Mouse (Mus musculus) heart, adult 10 weeks (tissue): ENCODE results near the gene Tmem95. TPM values are rescaled to one million over a fixed set of nuclear protein-coding genes. Genes with fewer than 3 reads are reported as not detected.

Experiments
- polyA plus RNA-seq: library from polyadenylated mRNA; stranded (reverse); fragments of 350-450 nt; fragmentation: Illumina TruSeq; extraction: RNeasy Lipid Tissue Mini Kit (QIAGEN cat#74804); gene quantifications from one replicate; pipeline ENCODE4 v1.2.3, GENCODE M21; 2014; ENCODE audit warnings: low read depth, low replicate concordance

Gene Tmem95
- polyA plus RNA-seq, result not detected

DNA sequence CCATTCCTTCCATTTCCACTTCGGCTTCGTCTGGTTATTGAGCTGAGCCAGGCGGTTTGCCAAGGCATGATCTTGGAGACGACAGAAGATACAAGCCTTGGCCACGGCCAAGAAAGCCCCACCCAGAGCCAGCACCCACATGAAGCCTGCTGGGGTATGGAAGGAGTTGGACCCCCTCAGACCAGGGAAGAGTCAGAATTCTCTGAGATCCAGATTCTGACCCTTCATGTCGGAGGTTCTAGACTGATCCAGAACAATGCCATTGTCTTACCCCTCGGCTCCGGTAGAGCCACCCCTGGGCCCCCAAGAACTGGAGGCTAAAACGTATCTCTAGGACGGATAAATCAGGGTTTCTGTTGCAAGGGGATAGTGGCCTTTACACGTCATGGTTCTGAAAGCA, at the start of gene Tmem95:
Tmem95 (minus strand) TSS at position 141 of the 400 bp plus-strand sequence.

DNA sequence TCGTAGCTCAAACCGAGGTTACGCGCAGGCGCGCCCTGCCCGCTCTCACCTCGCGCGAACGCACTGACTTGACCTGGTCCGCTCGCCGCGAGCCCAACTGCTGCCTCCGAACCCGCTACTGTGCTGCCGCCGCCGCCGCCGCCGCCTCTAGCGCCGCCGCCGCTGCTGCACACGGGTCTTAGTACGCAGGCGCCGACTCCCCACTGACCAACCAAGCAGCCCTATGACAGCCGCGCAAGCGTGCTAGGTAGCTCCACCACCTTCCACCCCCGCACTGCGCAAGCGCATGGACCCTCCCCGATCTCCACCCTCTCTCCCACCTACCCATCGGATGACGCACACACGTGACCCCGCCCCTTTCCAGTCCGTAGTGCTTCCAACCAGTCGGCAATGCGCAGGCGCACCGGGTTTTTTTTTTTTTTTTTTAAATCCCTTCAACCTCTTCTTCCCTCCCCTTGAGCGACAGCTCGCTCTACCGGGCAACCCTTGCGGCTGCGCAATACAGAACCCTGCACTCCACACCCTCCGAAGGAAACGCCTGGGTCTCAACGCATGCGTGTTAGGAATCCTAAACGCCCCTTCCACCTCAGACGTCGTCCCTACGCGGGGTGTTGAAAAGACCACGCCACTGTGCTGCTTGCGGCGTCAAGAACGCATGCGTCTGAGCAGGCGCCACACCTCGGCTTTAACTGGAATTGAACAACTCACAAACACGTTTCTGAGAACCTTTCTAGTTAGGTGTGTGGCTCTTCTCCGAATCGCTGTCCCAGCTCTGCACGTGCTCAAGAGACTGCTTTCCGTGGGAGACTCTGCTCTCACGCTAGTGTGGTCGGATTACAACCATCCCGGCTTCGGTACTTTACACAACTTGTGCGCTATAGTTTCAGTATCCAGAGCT, 43.5 kb upstream of the Tmem95 start, which contains the start of gene Eif5a:
Eif5a (minus strand) TSS at position 845 of the 898 bp plus-strand sequence.

DNA sequence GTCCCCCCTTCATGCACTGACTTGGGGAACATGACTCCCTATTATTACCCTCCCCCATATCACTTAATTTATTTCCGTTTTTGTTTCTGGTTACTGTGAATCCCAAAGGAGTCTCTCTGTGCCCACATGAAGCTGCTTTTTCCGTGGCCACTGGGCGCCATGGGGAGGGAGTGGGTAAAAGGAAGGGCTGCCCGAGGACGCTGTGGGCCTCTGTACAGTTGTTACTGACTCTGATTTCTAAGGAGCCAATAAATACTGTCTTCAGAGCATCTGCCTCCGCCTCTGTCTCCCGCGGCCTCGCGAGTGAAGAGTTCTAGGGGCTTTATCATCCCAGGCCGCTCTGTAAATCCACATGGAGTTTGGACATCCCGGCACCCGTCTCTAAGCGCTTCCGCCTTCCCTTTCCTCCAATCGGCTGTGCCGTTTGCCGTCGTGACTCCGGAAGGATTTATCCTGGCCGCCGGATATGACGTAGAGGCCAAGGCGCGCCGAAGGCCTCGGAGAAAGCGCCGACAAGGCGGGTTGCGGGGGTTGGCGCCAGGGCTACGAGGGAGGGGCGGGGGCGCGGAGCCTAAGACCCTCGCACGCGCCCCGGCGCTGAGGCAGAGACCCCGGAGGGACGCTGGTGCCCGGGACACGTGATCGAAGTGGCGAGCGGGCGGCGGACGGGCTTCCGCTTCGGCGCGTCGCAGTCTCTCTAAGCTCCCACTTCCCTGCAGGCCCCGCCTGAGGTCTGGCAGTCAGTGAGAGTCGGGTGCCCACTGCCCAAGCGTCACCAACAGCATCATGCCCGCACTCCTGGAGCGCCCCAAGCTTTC, 35.9 kb upstream of the Tmem95 start, which contains the start of gene Gps2:
Gps2 (plus strand) TSS at position 335 of the 818 bp plus-strand sequence.

DNA sequence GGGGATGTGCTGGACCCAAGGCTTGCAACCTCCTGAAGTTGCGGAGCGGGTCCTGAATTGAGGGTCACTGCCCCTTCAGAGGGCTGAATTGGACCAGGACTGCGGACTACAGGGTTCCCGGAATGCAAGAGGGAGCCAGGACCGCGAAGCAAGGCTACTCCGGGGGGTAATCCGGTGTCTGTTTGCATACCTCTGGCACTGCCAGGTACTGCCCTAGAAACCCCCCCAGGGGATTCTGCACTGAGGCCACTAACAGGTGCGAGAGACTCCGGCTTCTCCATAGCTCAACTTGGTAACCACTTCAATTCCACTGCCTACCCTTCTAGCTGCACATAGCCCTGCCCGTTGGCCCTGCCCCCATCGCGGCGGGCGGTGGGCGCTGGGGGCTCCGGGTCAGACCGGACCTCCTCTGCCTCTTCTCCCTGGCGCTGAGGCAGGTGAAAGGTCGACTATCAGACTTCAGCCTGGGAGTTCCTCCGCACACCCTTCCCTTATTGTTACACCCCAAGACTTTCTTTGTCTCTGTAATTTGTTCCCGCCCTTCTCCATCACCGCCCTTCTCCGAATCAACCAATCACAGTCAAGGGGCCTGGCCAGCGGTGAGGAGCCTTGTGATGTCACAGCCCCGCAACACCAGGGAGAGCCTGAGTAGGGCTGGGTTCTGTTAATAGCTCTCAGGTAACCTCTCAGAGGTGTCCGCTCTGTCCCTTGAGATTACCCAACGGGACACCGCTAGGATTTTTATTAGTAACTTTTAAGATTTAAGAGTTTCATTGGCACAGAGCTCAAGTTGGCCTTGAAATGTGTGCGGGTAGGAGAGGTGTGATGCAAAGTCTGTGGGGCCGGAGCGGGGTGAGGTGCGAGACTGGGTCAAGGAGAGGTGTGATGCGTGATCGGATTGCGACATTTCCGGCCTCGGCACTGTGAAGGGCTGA, 22.9 kb upstream of the Tmem95 start, which contains the start of the genes 2810408A11Rik and Neurl4:
2810408A11Rik (minus strand) TSS at position 517 of the 935 bp plus-strand sequence.
Neurl4 (plus strand) TSS at position 602 of the 935 bp plus-strand sequence.

DNA sequence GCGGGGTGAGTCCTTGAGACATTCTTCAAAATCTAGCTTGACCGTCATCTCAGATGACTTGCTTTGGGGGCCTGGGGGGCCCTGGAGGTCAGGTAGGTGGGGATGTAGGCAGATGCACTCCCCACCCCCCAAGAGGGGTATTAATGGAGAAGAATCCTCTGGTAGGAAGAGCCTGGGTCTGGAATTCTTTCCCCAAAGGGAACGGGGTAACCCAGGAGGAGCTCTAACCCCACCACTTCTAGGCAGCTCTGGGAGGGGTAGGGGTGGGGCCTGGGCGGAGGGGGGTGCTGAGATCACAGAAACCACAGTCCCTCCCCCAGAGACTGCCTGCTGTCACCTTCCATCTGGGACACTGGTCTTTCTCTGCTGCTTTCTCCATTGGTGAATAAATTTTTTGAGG, 17.5 kb upstream of the Tmem95 start, which contains the start of gene Acap1:
Acap1 (minus strand) TSS at position 249 of the 400 bp plus-strand sequence.

DNA sequence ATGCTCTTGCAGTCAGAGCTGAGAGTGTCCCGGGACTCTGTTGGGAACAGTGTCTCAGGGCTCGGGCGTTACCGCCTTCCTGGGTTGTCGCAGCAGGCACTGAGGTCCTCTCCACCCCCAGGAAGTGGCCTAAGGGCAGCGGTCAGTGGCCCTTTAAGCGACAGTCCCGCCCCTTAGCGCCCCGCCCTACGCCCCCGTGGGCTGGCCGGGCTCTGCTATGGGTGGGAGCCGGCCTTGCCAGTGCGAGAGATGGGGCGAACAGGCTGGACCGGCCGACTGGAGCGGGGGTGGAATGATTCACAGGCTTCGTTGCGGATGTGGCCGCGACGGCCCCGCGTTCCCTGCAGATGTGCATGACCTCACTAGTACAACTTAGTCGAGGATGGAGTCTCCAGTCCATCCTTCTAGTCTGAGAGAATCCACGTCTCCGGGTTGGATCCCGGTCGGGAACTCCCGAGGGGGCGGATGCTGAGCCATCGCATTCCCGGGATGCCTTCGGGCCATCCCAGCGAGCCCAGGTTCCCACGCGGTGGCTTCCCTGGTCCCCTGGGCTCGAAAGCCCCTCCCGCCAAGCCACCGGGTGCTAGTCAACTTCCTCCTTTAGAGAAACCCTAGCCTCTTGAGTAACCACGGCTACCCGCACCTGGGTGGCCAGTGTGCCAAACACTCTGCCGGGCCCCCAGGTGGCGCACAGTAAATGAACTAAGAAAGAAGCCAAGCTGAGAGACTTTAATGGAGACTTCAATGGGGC, 3.2 kb upstream of the Tmem95 start, which contains the start of gene Kctd11:
Kctd11 (minus strand) TSS at position 554 of the 751 bp plus-strand sequence.

DNA sequence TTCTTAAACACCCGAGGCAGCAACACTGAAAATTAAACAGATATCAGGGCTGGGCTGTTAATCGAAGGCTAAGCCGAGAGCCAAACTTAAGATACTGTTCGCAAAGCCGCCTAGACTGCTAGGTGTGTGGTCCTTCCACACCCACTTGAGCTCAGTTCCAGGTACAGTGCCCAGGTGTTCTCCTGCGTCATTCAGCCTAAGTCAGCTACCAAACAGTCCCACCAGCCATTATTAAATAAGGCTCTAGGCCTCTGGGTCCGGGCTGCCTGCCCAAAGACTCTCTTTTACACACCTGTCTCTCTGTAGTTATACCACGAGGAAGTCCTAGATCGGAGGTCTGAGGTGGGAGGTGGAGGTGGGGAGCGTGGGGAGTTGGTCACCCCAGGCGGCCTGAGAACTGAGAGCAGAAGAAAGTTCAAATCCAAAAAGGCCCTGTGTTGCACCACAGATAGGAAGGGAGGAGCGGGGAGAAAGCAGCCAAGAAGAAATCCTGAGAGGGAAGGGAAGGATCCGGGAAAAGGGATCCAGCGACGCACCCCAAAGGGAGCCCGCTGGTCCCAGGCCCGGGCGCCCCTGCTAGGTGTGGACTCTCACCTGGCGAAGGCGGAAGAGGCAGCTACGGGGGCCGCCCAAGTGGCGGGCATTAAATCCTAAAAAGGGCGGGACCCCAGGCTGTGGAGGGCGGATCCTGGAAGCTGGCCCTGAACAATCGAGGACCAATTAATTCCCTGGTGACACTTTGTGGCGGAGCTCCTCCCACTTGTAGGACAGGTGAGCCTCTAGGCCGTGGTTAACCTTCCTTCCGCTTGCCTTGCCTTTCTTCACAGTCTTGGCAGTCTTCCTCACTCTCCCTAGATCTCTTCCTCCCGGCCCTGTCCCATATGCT, 19.5 kb downstream of the Tmem95 start, which contains the start of gene Tnk1:
Tnk1 (minus strand) TSS at position 618 of the 886 bp plus-strand sequence.

DNA sequence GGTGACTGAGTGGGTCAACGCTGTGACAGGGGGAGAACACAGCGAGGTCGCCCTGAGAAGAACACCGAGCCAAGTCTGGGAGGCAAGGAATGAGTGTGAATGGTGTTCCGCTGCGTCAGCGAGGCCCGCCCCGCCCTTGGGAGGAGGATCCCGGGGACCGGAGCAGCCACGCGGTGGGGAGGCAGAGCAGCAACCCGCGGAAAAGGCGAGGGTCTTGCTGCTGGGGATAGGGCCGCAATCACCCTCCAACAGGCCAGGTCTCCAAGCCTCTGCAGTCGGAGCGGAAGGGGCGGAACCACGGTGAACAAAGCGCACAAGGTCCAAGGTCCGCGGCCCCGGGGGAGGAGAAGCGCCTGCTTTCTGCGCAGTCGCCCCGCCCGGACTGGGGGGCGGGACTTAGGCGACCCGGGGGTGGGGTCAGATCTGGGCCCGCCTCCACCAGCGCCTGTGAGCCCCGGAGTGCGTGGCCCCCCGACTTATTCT, 31.6 kb downstream of the Tmem95 start, which contains the start of gene Plscr3:
Plscr3 (plus strand) TSS at position 179 of the 483 bp plus-strand sequence.

DNA sequence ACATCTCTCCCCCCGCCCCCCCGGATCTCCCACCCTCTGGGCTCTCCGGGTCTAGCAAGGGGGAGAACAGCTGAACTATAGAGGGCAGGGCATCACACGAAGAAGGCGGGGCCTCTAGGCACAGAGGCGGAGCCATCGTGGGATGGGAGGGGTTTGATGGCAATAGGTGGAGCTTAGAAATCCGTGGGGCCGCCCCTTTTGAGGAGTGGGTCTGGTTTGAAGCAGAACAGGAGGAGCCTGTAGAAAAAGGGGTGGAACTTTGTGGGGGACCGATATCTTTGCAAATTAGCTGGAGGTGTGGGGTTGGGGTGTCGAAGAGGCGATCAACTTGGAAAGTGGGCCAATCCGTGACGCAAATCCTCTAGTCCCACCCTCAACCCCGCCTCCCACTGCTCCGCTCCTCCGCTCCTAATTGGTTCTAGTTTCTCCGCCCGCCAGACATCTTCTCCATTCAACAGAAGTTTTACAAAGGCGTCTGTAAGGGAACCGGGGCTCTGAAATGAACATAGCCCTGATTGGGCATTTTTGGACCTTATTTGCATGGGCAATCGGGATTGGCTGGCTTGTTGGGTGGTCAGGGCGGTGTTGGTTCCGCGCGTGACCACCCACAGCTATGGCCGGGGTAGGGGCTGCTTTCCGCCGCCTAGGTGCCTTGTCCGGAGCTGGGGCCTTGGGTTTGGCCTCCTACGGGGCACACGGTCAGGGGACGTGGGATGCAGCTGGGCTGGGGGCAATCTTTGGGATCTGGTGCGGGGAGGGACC, 39.7 kb downstream of the Tmem95 start, which contains the start of gene Tmem256:
Tmem256 (plus strand) TSS at position 563 of the 762 bp plus-strand sequence.

DNA sequence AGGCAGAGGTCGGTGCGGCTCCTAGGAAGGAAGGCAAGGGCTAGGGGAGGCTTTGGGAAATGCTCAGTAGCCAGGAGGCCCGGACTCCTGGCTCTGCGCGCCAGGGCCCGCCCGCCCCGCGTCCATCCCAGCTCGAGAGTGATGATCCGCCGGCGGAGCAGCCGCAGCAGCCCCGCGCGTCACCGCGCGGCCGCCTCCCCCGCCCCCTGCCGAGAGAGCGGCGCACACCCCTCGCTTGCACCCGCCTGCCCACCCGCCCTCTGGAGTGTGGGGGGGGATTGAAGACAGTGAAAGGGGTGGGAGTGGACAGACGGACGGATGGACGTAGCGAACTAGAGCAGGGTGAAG, 40.2 kb downstream of the Tmem95 start, which contains the start of gene Nlgn2:
Nlgn2 (minus strand) TSS at position 181 of the 348 bp plus-strand sequence.

Other genes starting within 250 kb of the Tmem95 start
- gene Fxr2, start 245.0 kb downstream of the Tmem95 start, polyA plus RNA-seq, result 102 TPM
- not detected for gene Sox15, start 222.7 kb downstream of the Tmem95 start, polyA plus RNA-seq
- 26.2 TPM for gene Mpdu1, start 215.4 kb downstream of the Tmem95 start, polyA plus RNA-seq
- 10.7 TPM for gene Cd68, start 211.9 kb downstream of the Tmem95 start, polyA plus RNA-seq
- gene Eif4a1, start 205.6 kb downstream of the Tmem95 start, polyA plus RNA-seq, result 274 TPM
- gene Senp3, start 195.9 kb downstream of the Tmem95 start, polyA plus RNA-seq, result 55.9 TPM
- 3.4 TPM for gene Tnfsf13, start 192.2 kb downstream of the Tmem95 start, polyA plus RNA-seq
- gene Tnfsf12, start 182.2 kb downstream of the Tmem95 start, polyA plus RNA-seq, result 19.9 TPM
- gene Tnfsfm13, start 181.9 kb downstream of the Tmem95 start, polyA plus RNA-seq, result 10.4 TPM
- 20.8 TPM for gene Polr2a, start 119.4 kb downstream of the Tmem95 start, polyA plus RNA-seq
- gene Slc35g3, start 116.0 kb downstream of the Tmem95 start, polyA plus RNA-seq, result not detected
- gene Zbtb4, start 112.1 kb downstream of the Tmem95 start, polyA plus RNA-seq, result 24.0 TPM
- gene Chrnb1, start 82.1 kb downstream of the Tmem95 start, polyA plus RNA-seq, result 7.0 TPM
- gene Fgf11, start 76.2 kb downstream of the Tmem95 start, polyA plus RNA-seq, result 3.8 TPM
- not detected for gene Tmem102, start 72.4 kb downstream of the Tmem95 start, polyA plus RNA-seq
- not detected for gene Gm39566, start 62.7 kb downstream of the Tmem95 start, polyA plus RNA-seq
- not detected for gene Spem2, start 59.6 kb downstream of the Tmem95 start, polyA plus RNA-seq
- gene Spem1, start 55.8 kb downstream of the Tmem95 start, polyA plus RNA-seq, result not detected
- 5.0 TPM for gene Nlgn2, start 40.2 kb downstream of the Tmem95 start, polyA plus RNA-seq
- gene Tmem256, start 39.5 kb downstream of the Tmem95 start, polyA plus RNA-seq, result 282 TPM
- 23.8 TPM for gene Plscr3, start 31.6 kb downstream of the Tmem95 start, polyA plus RNA-seq
- gene Tnk1, start 19.3 kb downstream of the Tmem95 start, polyA plus RNA-seq, result not detected
- gene Kctd11, start 3.4 kb upstream of the Tmem95 start, polyA plus RNA-seq, result 4.2 TPM
- gene Acap1, start 17.5 kb upstream of the Tmem95 start, polyA plus RNA-seq, result 0.81 TPM
- gene 2810408A11Rik, start 23.0 kb upstream of the Tmem95 start, polyA plus RNA-seq, result 2.9 TPM
- 37.7 TPM for gene Neurl4, start 23.1 kb upstream of the Tmem95 start, polyA plus RNA-seq
- gene Gps2, start 35.9 kb upstream of the Tmem95 start, polyA plus RNA-seq, result 44.4 TPM
- gene Eif5a, start 43.9 kb upstream of the Tmem95 start, polyA plus RNA-seq, result 482 TPM
- 32.3 TPM for gene Ybx2, start 57.8 kb upstream of the Tmem95 start, polyA plus RNA-seq
- 385 TPM for gene Slc2a4, start 70.2 kb upstream of the Tmem95 start, polyA plus RNA-seq
- 0.58 TPM for gene Cldn7, start 86.8 kb upstream of the Tmem95 start, polyA plus RNA-seq
- 146 TPM for gene Ctdnep1, start 103.1 kb upstream of the Tmem95 start, polyA plus RNA-seq
- 52.8 TPM for gene Elp5, start 104.5 kb upstream of the Tmem95 start, polyA plus RNA-seq
- 418 TPM for gene Gabarap, start 113.1 kb upstream of the Tmem95 start, polyA plus RNA-seq
- 25.3 TPM for gene Phf23, start 117.8 kb upstream of the Tmem95 start, polyA plus RNA-seq
- 5.6 TPM for gene Dvl2, start 122.6 kb upstream of the Tmem95 start, polyA plus RNA-seq
- 1,086 TPM for gene Acadvl, start 137.4 kb upstream of the Tmem95 start, polyA plus RNA-seq
- gene Dlg4, start 138.9 kb upstream of the Tmem95 start, polyA plus RNA-seq, result 3.2 TPM
- 0.50 TPM for gene Asgr1, start 176.1 kb upstream of the Tmem95 start, polyA plus RNA-seq
- 0.68 TPM for gene Asgr2, start 214.6 kb upstream of the Tmem95 start, polyA plus RNA-seq